Mouse (Mus musculus) cerebellum, adult (tissue): ENCODE data around the gene Polr3gl.
A peak's percentile ranks its signal among the peaks of the same experiment; 100 is the strongest.

Experiments used
- ATAC-seq: cut with Nextera tagmentation; 2 replicates; pipeline ENCODE4 v1.9.2; 2017; ENCODE audit warnings: mild to moderate bottlenecking, moderate library complexity, mixed read lengths; ENCODE audit not compliant: insufficient number of reproducible peaks, low FRiP score, low TSS enrichment

Polr3gl gene

GRCm38 (mm10) chr3:96558159-96558558 is 35.8 kb downstream of the Polr3gl start:
- ATAC-seq: no peak

GRCm38 (mm10) chr3:96557694-96558093 is 36.3 kb downstream of the Polr3gl start, which contains the start of gene Txnip:
Gene Txnip, plus strand, starts transcription at chr3:96557957.
- ATAC-seq: peak; percentile 99

- ATAC-seq: no peak
Measured at GRCm38 (mm10) chr3:96556651-96557635, 37.0 kb downstream of the Polr3gl start.

- ATAC-seq: no peak
Measured at GRCm38 (mm10) chr3:96555999-96556614, 37.9 kb downstream of the Polr3gl start.

- ATAC-seq: no peak
Measured at GRCm38 (mm10) chr3:96555041-96555596, 38.9 kb downstream of the Polr3gl start.

- no peak for ATAC-seq
Measured at GRCm38 (mm10) chr3:96554251-96554650, 39.7 kb downstream of the Polr3gl start.

- no peak for ATAC-seq
Measured at GRCm38 (mm10) chr3:96553601-96554000, 40.4 kb downstream of the Polr3gl start.

GRCm38 (mm10) chr3:96551890-96552289 is 42.1 kb downstream of the Polr3gl start:
- no peak for ATAC-seq

- ATAC-seq: no peak
Measured at GRCm38 (mm10) chr3:96551203-96551602, 42.8 kb downstream of the Polr3gl start.

- ATAC-seq: no peak
Measured at GRCm38 (mm10) chr3:96549346-96549745, 44.6 kb downstream of the Polr3gl start.

- ATAC-seq: no peak
Measured at GRCm38 (mm10) chr3:96548824-96549223, 45.2 kb downstream of the Polr3gl start.

- peak; percentile 61; the same call in 1 of the 2 replicates for ATAC-seq
Measured at GRCm38 (mm10) chr3:96547389-96547960, 46.5 kb downstream of the Polr3gl start.

- no peak for ATAC-seq
Measured at GRCm38 (mm10) chr3:96546880-96547279, 47.1 kb downstream of the Polr3gl start.

- no peak for ATAC-seq
Measured at GRCm38 (mm10) chr3:96545565-96545964, 48.4 kb downstream of the Polr3gl start.

GRCm38 (mm10) chr3:96543345-96543744 is 50.6 kb downstream of the Polr3gl start:
- ATAC-seq: no peak

- ATAC-seq: no peak
Measured at GRCm38 (mm10) chr3:96542554-96542953, 51.4 kb downstream of the Polr3gl start.

- no peak for ATAC-seq
Measured at GRCm38 (mm10) chr3:96541328-96542078, 52.5 kb downstream of the Polr3gl start.

- no peak for ATAC-seq
Measured at GRCm38 (mm10) chr3:96540740-96541139, 53.2 kb downstream of the Polr3gl start.

- ATAC-seq: no peak
Measured at GRCm38 (mm10) chr3:96539316-96539715, 54.7 kb downstream of the Polr3gl start.

- ATAC-seq: no peak
Measured at GRCm38 (mm10) chr3:96534300-96534699, 59.7 kb downstream of the Polr3gl start.
